Mouse (Mus musculus) thymus, postnatal 4 days (tissue): ENCODE results near the gene Zscan26.
"Not testable (repeated sequence)": the region's sequence is repeated elsewhere in the genome, so short reads cannot be mapped to it uniquely, and the experiment has no call there.

Experiments
- DNase-seq: peaks from one replicate; pipeline ENCODE4 v3.0.0; 2021

The Zscan26 gene

GRCm38 (mm10) chr13:21453449-21453848 is at the start of gene Zscan26:
Gene Zscan26 (minus strand): TSS chr13:21453730.
- peak; percentile 73 for DNase-seq

- no peak for DNase-seq
Observed at GRCm38 (mm10) chr13:21502296-21502695, 48.8 kb upstream of the Zscan26 start.

- not testable (repeated sequence) for DNase-seq
Observed at GRCm38 (mm10) chr13:21501182-21501581, 47.7 kb upstream of the Zscan26 start, which contains the start of gene Gm11273. Gene Gm11273 (minus strand): TSS chr13:21501418.

- peak; percentile 19 for DNase-seq
Observed at GRCm38 (mm10) chr13:21495080-21495479, 41.5 kb upstream of the Zscan26 start, which contains the start of gene AK157302. Gene AK157302 (plus strand): TSS chr13:21495223.

GRCm38 (mm10) chr13:21492847-21493246 is 39.3 kb upstream of the Zscan26 start:
- DNase-seq = no peak

GRCm38 (mm10) chr13:21486881-21487280 is 33.4 kb upstream of the Zscan26 start:
- DNase-seq = no peak

GRCm38 (mm10) chr13:21478759-21479670 is 25.5 kb upstream of the Zscan26 start, which contains the start of the genes Zkscan4 and Gm10065:
Gene Zkscan4 (plus strand): TSS chr13:21478907.
Gene Gm10065 (minus strand): TSS chr13:21479441.
- DNase-seq = peak; percentile 38

GRCm38 (mm10) chr13:21472427-21472826 is 18.9 kb upstream of the Zscan26 start:
- DNase-seq = no peak

GRCm38 (mm10) chr13:21469097-21469496 is 15.6 kb upstream of the Zscan26 start:
- DNase-seq = no peak

GRCm38 (mm10) chr13:21468061-21469019 is 14.8 kb upstream of the Zscan26 start, which contains the start of gene Nkapl:
Gene Nkapl (minus strand): TSS chr13:21468509.
- DNase-seq = peak; percentile 54

- no peak for DNase-seq
Observed at GRCm38 (mm10) chr13:21467336-21467735, 13.8 kb upstream of the Zscan26 start.

GRCm38 (mm10) chr13:21462516-21462915 is 9.0 kb upstream of the Zscan26 start:
- not testable (repeated sequence) for DNase-seq

- no peak for DNase-seq
Observed at GRCm38 (mm10) chr13:21456347-21456746, 2.8 kb upstream of the Zscan26 start.

- no peak for DNase-seq
Observed at GRCm38 (mm10) chr13:21454133-21454532, 603 bp upstream of the Zscan26 start.

- no peak for DNase-seq
Observed at GRCm38 (mm10) chr13:21453042-21453441, 488 bp downstream of the Zscan26 start.

GRCm38 (mm10) chr13:21447856-21448614 is 5.5 kb downstream of the Zscan26 start:
- no peak for DNase-seq

- no peak for DNase-seq
Observed at GRCm38 (mm10) chr13:21446796-21447195, 6.7 kb downstream of the Zscan26 start.

- DNase-seq = no peak
Observed at GRCm38 (mm10) chr13:21441207-21441572, 12.3 kb downstream of the Zscan26 start.

- peak; percentile 74 for DNase-seq
Observed at GRCm38 (mm10) chr13:21440503-21441206, 12.9 kb downstream of the Zscan26 start, which contains the start of gene Pgbd1. Gene Pgbd1 (minus strand): TSS chr13:21441058.

- DNase-seq = no peak
Observed at GRCm38 (mm10) chr13:21435476-21435875, 18.1 kb downstream of the Zscan26 start.

- no peak for DNase-seq
Observed at GRCm38 (mm10) chr13:21427631-21428030, 25.9 kb downstream of the Zscan26 start.
